Mouse (Mus musculus): ENCODE measurements around the gene Ilf3.
A peak's percentile ranks its signal among the peaks of the same experiment; 100 is the strongest.

Ilf3 gene

DNA sequence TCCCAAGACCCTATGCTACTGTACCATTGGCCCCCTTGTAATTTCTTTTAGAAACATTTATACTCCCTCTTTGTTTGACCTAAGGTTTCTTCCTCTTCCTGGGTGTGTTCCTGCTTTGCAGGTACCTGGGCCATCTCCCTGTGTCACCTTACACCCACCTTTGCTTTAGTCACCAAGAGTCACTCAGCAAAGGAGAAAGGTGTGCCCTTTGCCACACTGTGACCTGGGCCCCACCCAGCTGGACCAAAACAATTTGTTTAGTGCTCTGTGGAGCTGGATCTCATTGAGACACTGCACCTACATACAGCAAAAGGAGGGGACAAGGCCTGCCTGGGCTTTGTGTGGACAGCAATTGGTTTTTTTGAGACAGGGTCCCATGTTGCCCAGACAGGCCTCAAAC lies 72.7 kb downstream of the Ilf3 start:
- DNase-seq, result no peak

GRCm38 (mm10) chr9:21443853-21444252 lies 76.2 kb downstream of the Ilf3 start:
- no peak for DNase-seq

DNA sequence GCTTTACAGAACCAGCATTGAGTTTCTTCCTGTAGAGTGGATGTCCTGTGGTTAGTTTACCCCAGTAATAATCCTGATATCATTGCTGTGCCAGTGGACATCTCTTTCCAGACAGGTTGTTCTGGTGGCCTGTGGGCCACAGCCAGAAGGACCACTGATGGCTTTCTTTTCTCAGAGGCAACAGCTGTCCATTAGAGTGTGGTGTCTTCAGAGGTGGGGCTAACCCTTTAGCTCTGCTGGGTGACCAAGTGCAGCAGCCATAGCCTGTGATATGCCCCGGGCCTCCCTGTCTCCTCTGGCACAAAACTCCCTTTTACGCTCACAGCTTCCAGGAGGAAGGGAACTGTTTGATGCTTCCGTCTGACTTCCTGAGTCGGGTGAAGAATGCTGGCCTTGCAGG lies 76.9 kb downstream of the Ilf3 start:
- no peak for DNase-seq

DNA sequence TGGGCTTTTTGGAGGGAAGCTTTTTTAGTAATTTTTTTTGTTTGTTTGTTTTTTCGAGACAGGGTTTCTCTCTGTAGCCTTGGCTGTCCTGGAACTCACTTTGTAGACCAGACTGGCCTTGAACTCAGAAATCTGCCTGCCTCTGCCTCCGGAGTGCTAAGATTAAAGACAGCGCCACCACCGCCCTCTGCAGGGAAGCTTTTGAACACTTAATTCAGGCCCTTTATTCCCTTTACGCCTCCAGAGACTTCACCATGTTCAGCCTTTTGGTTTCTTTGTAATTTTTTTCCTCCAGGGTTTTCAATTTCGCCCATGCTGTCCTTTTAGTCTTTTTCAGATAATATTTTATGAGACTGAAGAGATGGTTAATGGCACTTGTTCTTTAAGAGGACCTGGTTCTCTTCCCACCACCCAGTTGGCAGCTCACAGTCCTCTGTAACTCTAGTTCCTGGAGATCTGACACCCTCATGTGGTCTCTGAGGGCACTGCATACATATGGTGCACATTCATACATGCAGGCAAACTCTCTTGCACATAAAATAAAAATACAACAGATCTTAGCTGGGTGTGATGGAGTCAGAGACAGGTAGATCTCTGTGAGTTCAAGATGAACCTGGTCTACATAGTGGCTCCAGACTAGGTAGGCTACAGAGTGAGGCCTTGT lies 77.5 kb downstream of the Ilf3 start:
- no peak for DNase-seq

DNA sequence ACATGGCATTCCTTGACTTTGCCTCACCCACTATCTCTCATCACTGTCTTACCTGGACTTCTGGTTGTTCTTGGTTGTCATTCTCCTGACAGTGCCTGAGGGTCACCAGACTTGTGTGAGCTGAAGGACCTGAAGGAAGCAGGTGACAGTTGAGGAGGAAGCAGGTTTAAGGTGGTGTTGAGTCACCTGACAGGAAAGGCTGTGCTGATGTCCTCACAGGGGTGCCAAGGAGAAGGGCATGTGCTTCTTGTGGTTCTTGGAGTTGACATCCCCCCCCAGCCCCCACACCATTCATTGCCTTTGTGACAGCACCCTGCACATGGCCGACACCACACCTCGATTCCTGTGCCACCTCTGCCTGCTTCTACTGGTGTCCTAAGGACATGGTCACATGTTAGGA lies 80.1 kb downstream of the Ilf3 start:
- DNase-seq, result no peak

- DNase-seq, result peak in 1 of 2 experiments; percentile 50
These were observed 82.0 kb downstream of the Ilf3 start for GRCm38 (mm10) chr9:21449710-21450109.

DNA sequence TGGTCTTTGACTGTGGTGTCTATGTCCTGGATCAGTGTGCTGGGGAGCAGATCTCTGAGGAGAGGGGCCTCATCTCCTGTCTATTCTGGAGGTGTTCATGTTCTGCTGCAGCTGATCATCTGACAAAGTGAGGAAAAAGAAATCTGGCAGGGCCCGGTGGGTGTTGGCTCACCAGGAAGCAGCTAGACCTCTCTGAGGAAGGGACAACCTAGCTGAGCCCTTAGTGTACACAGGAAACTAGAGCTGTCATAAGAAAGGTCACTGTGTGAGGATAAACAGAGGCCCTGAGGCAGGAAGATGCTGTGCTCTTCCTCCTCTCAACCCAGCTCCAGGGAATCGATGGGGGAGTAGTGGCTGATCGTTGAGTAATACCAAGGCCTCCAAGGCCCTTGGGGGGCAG lies 82.6 kb downstream of the Ilf3 start:
- DNase-seq, result no peak

DNA sequence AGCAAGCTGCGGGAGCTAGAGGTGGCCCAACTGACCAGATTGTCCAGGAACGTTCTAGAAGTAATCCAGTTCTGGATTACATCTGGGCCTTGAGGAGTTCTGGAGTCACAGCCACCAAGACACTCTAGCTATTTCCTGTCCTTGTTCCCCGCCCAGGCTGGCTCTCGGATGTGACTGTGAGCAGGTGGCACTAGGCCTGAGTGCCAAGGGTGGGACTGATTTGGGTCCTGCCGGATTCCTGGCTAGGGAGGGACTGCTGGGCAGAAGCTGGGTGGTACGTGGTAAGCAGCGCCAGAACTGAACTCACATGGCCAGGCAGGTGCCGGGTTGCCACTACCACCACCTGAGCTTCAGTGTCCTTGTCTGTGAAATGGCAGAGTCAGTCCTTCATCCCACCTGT lies 83.7 kb downstream of the Ilf3 start:
- peak in 1 of 2 experiments; percentile 30 for DNase-seq

DNA sequence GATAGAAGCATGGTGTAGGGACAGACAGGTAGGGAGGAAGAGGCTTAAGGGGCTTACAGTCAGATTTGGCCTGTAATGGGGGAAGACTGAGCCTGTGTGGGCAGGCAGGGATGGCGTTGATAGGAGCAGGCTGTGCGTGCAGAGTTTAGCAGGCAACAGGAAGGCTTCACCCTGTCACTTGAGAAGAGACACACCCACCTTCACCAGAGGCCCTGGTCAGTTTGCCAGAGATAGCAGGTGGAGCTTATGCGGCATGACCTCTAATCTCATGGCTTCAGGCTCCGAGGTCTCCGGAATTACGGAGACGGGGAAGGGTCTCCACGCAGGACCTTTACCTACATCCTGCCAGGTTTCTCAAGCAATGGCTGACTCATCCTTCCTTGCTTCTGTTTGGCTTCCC lies 84.2 kb downstream of the Ilf3 start:
- peak in 1 of 2 experiments; percentile 36 for DNase-seq

DNA sequence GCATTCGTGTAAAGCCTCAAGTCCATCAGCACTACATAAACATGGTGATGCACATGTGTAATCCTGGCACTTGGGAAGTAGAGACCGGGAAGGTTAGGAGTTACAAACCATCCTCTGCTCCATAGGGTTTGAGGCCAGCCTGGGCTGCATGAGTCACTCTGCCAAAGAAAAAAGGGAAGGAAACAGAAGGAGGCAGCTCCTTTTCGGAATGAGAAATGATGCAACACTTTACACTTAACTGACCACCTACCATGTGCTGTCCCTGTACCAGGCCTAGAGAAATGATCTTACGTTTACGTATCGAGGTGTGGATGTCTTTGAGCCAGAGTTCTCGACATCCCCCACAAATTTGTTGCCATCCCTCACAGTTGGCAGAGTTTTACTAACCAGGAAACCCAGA lies 85.3 kb downstream of the Ilf3 start:
- no peak for DNase-seq

DNA sequence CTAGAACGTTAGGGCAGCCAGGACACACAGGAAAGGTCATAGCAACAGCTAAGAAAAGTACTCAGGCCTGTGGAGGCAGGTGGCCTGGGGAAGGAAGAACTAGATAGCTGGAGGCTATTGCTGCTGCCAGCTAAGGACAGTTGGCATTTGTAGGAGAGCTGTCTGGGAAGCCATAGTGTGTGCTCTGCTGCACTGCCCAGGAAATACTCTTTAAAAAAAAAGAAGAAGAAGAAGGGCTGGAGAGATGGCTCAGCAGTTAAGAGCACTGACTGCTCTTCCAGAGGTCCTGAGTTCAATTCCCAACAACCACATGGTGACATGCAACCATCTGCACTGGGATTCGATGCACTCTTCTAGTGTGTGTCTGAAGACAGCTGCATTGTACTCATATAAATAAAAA lies 85.8 kb downstream of the Ilf3 start:
- DNase-seq, result peak in 1 of 2 experiments; percentile 34

GRCm38 (mm10) chr9:21454556-21454955 lies 86.9 kb downstream of the Ilf3 start:
- no peak for DNase-seq

All from cerebellum, postnatal 25 days (tissue).